Mouse (Mus musculus): ENCODE data around the gene Prr30. TPM values are rescaled to one million over a fixed set of nuclear protein-coding genes. Genes with fewer than 3 reads are reported as not detected.

Prr30 gene
- not detected in 2 replicates for polyA plus RNA-seq (2012; rRNA removed)

DNA sequence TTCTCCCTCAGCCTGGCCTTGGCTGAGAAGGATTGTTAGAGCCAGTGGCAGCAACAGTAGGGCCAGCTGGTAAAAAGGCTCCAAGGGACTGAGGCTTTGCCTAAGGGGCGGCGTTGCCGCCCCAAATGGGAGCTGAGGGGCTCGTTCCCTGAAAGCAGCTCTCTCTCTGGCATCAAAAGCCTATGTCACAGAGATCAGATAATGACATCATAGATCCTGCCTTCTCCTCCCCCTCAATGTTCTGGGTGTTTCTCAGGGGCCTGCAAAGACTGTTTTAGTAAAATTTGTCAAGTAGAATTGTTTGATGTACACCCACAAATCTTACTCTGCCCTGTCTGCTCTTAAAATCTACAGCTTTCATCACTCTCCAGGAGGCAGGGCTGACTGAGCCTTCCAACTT is at the start of gene Prr30:
TSS of gene Prr30 (minus strand) at position 101 of the 400 bp plus-strand sequence.

Data from liver, embryonic 18 days (tissue).